Mouse (Mus musculus): ENCODE data around the gene Patz1. TPM values are rescaled to one million over a fixed set of nuclear protein-coding genes. Genes with fewer than 3 reads are reported as not detected.

The Patz1 gene
- polyA plus RNA-seq (2012; rRNA removed), result 26.9 and 29.4 TPM in 2 replicates

- DNase-seq (ENCODE audit: low spot score), result peak; percentile 53
These were observed at the start of gene Patz1 for GRCm38 (mm10) chr11:3288521-3289301. Gene Patz1 (plus strand): TSS chr11:3288874.

- no peak for DNase-seq (ENCODE audit: low spot score)
These were observed 46.3 kb upstream of the Patz1 start for GRCm38 (mm10) chr11:3242395-3242794.

DNA sequence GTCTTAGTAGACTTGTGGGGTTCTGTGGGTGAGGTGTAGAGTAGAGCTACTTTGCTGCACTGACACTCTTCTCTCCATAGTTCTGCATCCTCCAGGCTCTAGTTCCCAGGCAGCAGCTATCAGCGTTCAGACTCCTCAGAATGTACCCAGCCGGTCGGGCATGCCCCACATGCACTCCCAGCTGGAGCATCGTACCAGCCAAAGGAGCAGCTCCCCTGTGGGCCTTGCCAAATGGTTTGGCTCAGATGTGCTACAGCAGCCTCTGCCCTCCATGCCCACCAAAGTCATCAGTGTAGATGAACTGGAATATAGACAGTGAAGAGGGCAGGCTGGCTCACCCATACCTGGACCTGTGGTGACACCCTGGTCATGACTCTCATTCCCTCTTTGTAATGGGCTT is 44.9 kb upstream of the Patz1 start:
- no peak for DNase-seq (ENCODE audit: low spot score)

GRCm38 (mm10) chr11:3247387-3247786 is 41.3 kb upstream of the Patz1 start:
- DNase-seq (ENCODE audit: low spot score), result no peak

DNA sequence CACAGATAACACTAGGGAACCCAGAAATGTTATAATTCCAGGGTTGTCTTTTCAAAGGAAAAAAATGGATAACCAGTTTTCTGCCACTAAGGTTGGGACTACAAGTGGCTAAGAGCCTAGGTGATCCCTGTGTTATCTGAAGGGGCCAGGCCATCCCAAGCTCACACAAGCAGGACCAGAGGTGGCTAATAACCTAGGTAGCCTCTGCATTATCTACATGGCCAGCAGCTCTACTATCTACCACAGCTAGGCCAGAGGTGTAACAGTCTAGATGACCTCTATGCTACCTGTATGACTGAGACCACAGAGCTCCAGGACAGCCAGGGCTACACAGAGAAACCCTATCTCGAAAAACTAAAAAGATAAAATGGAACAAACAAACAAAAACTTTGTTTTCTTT is 29.1 kb upstream of the Patz1 start:
- DNase-seq (ENCODE audit: low spot score), result no peak

GRCm38 (mm10) chr11:3265291-3266078 is 23.2 kb upstream of the Patz1 start:
- no peak for DNase-seq (ENCODE audit: low spot score)

DNA sequence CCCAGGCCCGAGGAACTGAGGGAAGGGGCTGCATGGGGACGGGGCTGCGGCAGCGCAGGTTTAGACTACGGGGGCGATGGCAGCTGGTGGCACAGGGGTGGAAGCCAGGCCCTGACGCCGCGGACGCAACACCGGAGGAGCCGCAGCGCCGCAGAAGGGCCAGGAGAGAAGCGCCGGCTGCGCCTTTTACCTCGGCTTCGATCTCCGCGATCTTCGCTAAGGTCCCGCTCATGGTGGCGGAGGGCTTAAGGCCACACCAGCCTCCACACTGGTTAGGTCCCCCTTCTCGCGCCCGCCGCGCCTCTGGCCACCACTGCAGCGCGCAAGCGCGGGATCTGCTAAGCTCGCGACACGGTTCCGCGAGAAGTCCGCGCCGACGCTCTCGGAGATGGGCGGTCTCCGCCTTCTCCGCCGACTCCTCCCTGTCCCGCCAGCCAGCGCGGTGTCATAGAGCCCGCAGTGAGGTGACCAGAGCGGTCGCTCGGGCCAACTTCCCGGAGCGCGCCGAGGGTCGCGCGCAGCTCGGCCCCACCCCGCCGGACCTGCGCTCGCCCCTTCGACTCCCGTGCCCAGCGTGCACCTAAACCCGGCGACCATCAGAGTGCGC is 22.5 kb upstream of the Patz1 start, which contains the start of gene Drg1:
TSS of gene Drg1 (minus strand) at position 337 of the 607 bp plus-strand sequence.
- peak; percentile 89 for DNase-seq (ENCODE audit: low spot score)

GRCm38 (mm10) chr11:3267133-3267532 is 21.5 kb upstream of the Patz1 start:
- no peak for DNase-seq (ENCODE audit: low spot score)

DNA sequence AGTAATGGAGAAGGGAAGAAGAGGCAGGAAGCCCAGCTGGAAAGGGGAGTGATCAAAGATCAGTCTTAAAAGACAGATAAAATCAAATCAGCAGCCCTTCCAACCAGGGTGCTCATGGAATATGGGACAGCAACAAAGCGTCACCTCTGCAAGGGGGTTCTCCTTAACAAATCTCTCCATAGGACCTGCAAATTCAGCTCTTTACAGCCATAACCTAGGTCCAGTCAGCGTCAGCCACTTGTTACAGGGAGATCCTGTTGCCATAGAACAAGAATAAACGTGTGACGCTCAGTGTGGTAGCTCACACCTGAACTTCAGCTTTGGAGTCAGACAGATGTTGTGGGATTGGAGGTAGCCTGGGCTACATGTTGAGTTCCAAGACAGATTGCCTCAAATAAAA is 19.4 kb upstream of the Patz1 start:
- no peak for DNase-seq (ENCODE audit: low spot score)

DNA sequence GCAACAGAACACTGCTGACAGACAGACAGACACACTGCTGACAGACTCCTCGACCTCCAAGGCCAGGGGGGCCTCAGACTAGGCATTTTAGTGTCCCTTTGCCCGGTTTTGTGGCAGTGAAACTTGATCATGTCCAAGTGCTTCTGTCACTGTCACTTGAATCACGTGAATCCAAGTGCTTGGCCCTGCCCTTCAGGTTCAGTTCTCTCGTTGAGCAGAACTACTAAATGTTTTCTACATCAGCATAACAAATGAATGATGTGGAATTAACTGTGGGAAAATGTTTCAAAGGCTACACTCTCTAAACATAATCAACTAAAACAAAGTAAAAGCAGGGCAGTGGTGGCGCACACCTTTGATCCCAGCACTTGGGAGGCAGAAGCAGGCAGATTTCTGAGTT is 10.3 kb upstream of the Patz1 start:
- DNase-seq (ENCODE audit: low spot score), result no peak

GRCm38 (mm10) chr11:3279729-3280128 is 8.9 kb upstream of the Patz1 start:
- no peak for DNase-seq (ENCODE audit: low spot score)

- no peak for DNase-seq (ENCODE audit: low spot score)
These were observed 5.8 kb upstream of the Patz1 start for GRCm38 (mm10) chr11:3282887-3283286.

GRCm38 (mm10) chr11:3283645-3284044 is 5.0 kb upstream of the Patz1 start:
- DNase-seq (ENCODE audit: low spot score), result no peak

- no peak for DNase-seq (ENCODE audit: low spot score)
These were observed 2.7 kb upstream of the Patz1 start for GRCm38 (mm10) chr11:3285940-3286339.

- no peak for DNase-seq (ENCODE audit: low spot score)
These were observed 1.5 kb upstream of the Patz1 start for GRCm38 (mm10) chr11:3287131-3287530.

- no peak for DNase-seq (ENCODE audit: low spot score)
These were observed 753 bp upstream of the Patz1 start for GRCm38 (mm10) chr11:3287921-3288320.

- peak; percentile 45 for DNase-seq (ENCODE audit: low spot score)
These were observed 678 bp downstream of the Patz1 start for GRCm38 (mm10) chr11:3289302-3289802.

DNA sequence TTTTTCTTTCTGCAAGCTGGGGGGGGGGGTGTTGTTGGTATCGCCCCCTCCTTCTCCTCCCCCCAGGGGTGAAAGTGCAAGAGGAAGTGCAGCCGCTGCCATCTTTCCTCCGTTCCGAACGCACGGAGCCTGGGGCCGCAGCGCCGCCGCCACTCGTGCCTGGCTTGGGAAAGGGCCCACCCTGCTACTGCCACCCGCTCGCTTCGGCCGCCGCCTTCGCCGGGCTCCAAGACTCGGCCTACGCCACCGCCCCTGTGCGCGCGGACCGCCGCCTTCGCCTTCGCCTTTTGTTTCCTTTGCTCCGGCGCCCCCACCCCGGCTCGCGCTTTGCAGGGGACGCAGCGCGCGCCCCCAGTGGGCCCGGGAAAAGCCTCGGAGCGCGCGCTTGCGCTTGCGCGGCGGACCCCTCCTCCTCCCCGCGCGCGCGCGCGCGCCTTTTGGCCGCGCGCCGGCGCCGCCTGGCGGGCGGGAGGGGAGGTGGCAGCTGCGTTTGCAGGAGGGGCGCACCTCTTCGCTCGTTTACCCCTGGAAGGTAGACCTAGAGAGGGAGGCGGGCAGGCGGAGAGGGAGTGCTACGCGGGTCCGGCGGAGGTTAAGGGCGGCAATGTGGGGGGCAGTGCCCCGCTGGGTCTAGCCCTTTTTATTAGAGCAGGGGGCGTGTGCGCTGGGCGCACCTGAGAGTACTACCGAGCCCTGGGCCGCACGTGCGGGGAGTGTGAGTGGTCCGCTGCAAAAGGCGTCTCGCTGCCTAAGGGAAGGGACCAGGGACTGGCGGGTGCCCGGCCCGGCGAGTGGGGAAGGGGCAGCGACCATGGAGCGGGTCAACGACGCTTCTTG is 1.3 kb downstream of the Patz1 start:
- DNase-seq (ENCODE audit: low spot score), result peak; percentile 82

- DNase-seq (ENCODE audit: low spot score), result no peak
These were observed 2.1 kb downstream of the Patz1 start for GRCm38 (mm10) chr11:3290640-3291310.

- no peak for DNase-seq (ENCODE audit: low spot score)
These were observed 2.8 kb downstream of the Patz1 start for GRCm38 (mm10) chr11:3291311-3292061.
